Mouse (Mus musculus) megakaryocyte progenitor cell, adult 5-6 weeks (primary cell): Measurements from ENCODE around the gene Nlrp1a. TPM values are rescaled to one million over a fixed set of nuclear protein-coding genes. Genes with fewer than 3 reads are reported as not detected.
A peak's percentile ranks its signal among the peaks of the same experiment; 100 is the strongest.

Experiments used
- ATAC-seq: replicated peaks from 2 replicates; pipeline ENCODE4 v1.8.0; 2016; ENCODE audit warnings: mild to moderate bottlenecking, moderate TSS enrichment, inconsistent platforms; ENCODE audit not compliant: poor library complexity
- total RNA-seq, 2 experiments: library from RNA; stranded (forward) in 1 of 2; stranded (reverse) in 1 of 2; fragments of 157-497, 149-512 nt in 1 of 2; fragments of 200-1000 nt in 1 of 2; gene quantifications; 2 replicates each; pipeline versions ENCODE4 v1.2.3 to v1.2.4; 2015 to 2017

Gene Nlrp1a
- 4.9 and 5.0 TPM in 2 replicates for total RNA-seq (2015)
- 7.5 and 7.7 TPM in 2 replicates for total RNA-seq (2017)

DNA sequence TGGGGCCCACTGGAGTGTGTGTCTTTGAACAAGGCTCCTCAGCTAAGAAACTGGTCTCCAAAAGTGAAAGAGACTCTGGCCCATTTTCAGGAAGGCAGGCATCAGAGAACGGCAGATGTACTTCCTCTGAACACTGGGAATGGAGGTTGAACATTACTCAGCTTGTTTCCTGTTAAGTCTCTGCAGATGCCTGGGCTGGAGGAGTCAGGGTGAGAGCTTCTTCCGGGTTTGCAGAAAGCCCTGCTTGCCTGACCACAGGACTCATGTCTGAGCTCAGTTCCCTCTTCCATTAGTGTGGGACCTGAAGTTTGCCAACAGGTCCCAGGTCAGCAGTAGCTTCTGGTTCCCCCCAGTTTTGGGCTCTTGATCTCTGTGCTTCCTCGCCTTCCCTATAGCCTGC lies at the start of gene Nlrp1a:
Gene Nlrp1a, minus strand, starts transcription at position 44 of the 400 bp plus-strand sequence.
- peak; percentile 99 for ATAC-seq

DNA sequence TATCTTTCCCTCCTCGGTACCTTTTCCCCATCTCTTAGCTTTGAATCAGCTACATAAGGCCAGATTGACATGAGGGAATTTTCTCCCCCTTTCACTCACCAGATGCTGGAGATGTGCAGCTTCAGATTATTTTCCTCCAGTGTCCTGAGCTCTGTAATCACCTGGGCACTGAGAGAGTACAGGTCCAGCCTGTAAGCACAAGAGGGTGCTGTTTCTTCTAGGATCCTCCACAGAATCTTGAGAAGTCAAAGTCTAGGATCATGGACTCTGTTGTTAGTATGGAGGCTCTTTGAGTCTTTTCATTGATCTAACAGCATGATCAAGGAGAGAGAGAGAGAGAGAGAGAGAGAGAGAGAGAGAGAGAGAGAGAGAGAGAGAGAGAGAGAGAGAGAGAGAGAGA lies 25.1 kb upstream of the Nlrp1a start:
- ATAC-seq: no peak

DNA sequence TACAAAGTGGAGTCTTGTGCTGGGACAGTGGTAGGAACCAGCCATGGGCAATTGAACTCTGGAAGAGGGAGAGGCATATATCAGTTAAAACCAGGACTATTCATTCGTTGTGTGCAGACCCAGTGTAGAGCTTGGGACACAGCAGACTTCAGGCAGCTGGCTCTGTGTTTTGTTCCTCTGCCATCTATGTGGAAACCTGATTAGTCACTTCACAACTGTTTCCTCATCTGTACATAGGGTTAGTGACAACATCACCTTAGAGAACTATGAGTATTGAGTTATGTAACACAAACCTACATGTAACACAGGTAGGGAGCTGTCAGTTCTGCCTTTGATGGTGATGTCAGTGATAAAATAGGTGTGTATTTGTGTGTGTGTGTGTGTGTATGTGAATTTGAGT lies 19.6 kb upstream of the Nlrp1a start:
- ATAC-seq: peak; percentile 83

DNA sequence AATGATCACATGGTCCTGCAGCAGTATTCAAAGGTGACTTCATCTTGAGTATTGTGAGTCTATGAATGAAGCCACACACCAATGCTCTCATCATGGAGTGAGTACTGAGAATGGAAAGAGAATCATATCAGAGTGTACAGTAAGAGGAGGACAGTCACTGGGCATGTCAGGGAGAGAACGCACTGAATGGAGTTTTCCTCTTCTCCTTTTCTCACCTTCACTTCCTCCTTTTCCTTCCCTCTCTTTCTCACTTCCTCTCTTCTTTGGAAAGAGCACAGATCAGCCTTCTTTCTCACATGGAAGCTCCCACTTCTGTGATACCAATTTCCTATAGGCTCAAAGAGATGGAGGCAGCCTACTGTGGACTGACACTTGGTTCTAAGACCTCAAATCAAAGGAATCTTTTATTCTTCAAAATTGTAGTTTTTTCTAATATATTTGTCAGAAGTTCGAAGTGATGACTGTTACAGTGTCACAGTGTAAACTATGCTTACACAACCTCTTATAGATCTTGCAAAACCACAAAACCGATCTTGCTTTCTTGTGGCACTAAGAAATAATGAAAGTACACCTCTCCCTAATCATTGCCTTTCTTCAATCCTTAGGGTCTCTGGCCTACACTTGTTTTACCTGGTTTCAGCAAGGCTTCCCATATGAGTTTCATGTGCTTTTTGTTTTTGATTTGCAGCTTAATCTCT lies 15.1 kb upstream of the Nlrp1a start:
- ATAC-seq: peak; percentile 83

DNA sequence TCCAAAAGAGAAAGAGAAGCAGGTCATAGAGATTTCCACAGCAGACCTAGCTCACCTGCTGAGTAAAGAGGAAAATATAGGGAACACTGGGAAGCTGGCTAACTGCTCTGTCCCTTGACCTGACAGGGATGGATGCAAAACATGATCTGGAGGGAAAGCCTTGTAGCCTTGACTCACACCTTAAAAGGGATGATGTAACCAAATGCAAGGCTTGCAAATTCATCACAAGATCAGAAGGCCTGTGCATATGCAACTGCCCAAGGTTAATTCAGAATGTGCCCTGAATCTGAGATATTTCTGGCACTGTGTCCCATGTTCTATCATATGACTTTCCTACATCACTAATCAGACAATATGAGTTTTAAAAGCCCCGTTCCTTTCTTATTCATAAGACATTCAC lies 10.8 kb upstream of the Nlrp1a start:
- no peak for ATAC-seq

DNA sequence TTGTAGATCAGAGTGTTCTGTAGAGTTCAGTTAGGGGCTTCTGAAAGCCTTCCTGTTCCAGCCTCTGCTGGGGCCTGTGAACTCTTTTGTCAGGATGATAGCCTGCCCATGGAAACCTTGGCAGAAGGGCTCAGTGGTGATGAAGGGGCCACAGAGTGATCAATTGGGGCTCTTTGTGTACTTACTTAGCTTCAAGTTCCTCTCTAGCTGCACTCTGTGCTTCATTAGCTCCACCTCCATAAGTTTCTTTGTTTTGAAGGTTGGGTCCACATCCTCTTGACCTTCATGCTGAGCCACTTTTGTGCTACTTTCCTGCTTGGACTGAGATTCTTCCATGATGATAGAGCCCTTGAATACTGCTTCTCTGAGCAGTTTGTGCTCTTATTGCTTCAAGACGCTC lies 2.5 kb downstream of the Nlrp1a start:
- ATAC-seq: no peak

DNA sequence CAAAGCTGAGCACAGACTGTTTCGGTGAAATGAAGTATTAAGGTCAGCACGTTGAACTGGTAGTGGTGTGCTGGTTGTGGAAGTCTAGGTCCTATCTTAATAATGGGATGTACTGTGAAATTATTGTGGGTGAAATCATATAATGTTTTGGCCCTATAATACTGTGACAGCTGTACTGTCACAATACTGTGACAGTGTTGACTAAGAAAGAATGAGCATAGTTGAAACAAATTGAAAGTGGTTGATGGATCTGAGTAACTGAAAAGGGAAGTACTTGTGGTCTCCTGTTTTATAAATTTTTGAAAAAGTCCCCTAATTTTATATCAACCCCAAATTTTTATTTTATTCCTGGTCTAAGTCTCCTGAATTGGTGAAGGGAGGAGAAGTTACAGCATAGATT lies 37.4 kb downstream of the Nlrp1a start:
- peak; percentile 67 for ATAC-seq

DNA sequence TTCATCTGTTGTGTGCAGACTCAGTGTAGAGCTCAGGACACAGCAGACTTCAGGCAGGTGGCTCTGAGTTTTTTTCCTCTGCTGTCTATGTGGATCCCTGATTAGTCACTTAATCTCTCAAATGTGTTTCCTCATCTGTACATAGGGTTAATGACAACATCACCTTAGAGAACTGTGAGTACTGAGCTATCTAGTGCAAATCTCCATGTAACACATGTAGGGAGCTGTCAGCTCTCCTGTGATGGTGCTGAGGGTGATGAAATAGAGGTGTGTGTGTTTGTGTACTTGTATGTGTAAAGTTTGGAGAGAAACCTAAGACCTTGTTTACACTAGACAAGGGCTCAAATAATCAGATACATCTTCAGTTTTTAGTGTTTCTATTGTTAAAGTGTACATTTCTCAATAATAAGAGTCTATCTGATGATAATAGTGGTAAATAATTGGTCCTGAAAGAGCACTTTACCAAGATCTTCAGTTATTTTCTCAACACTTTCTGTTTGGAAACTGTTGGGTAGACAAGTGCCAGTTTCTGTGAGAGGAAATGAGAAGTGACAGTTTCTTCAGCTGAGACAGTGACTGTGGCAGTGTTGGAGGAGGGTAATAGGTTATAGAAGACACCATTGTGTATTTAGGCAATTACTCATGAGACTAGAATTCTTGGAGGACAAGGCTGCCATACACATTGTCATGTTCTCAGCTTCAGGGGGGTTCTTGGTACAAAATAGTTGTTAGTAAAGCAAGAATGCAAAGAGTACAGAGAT lies 38.1 kb downstream of the Nlrp1a start:
- ATAC-seq: peak; percentile 67

DNA sequence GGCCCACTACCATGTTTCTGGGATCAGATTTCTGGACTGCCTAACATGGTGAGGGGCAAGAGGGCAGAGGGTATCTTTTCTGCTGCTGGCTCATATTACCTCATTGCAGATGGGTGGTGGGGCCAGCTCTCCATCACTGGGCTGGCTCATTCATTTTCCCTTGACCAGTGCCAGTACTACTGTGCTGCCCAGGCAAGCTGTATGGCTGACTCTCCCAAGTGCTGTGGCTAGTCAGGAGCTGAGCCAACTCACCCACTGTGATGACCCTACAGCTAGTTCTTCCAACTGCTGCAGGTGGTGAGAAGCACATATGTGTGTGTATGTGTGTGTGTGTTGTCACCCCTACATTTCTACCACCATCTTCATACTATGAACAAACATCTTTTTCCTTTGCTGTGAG lies 40.6 kb downstream of the Nlrp1a start:
- no peak for ATAC-seq

DNA sequence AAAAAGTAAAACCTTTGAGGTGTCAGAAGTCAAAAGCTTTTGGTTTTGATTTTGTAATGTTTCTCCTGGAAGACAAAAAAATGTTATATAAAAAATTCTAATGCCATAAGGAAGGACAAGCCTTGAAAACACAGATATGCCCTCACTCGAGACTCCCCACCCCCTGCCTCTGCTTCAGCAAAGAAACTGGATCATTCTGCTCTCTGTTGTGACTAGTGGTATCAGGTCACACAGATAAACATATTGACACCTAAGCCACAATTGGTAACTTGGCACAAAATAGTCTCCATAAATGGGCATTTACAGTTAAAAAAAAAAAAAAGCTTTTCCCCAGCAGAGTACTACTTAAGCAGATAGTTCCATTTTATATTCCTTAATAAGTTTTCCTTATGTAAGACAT lies 68.2 kb downstream of the Nlrp1a start:
- peak; percentile 63 for ATAC-seq

DNA sequence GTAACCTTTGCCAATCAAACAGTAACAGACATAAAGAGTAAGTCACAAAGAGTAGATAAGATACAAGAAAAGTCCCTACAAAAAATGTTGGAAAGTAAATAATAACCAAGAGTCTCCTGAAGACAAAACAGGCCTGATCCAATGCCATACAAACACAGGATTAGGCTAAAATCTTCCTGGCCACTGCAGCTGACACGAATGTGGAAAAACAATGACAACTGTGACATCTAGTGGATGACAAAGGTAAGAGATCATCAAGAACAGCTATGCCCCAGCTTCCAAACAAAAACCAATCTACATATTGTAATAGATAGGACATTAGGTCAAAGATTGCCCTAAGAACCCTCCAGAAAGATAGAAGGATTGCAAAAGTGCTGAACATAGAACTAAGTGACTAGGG lies 92.0 kb downstream of the Nlrp1a start:
- peak; percentile 65 for ATAC-seq

Other genes with a start within 250 kb of the Nlrp1a start
- 138 and 143 TPM in 2 replicates for gene Nup88, start 174.7 kb downstream of the Nlrp1a start, total RNA-seq (2015)
- 135 and 164 TPM in 2 replicates for gene Nup88, start 174.7 kb downstream of the Nlrp1a start, total RNA-seq (2017)
- gene Rpain, start 174.5 kb downstream of the Nlrp1a start, total RNA-seq (2015): 41.2 and 68.1 TPM in 2 replicates
- 25.3 and 48.4 TPM in 2 replicates for gene Rpain, start 174.5 kb downstream of the Nlrp1a start, total RNA-seq (2017)
- gene C1qbp, start 161.7 kb downstream of the Nlrp1a start, total RNA-seq (2015): 642 and 695 TPM in 2 replicates
- 113 and 117 TPM in 2 replicates for gene C1qbp, start 161.7 kb downstream of the Nlrp1a start, total RNA-seq (2017)
- 19.3 and 23.5 TPM in 2 replicates for gene Dhx33, start 140.3 kb downstream of the Nlrp1a start, total RNA-seq (2015)
- 28.4 and 41.3 TPM in 2 replicates for gene Dhx33, start 140.3 kb downstream of the Nlrp1a start, total RNA-seq (2017)
- gene Mis12, start 125.1 kb downstream of the Nlrp1a start, total RNA-seq (2015): 26.4 and 30.6 TPM in 2 replicates
- 32.4 and 40.0 TPM in 2 replicates for gene Mis12, start 125.1 kb downstream of the Nlrp1a start, total RNA-seq (2017)
- gene Derl2, start 124.9 kb downstream of the Nlrp1a start, total RNA-seq (2015): 30.7 and 33.0 TPM in 2 replicates
- 41.4 and 43.5 TPM in 2 replicates for gene Derl2, start 124.9 kb downstream of the Nlrp1a start, total RNA-seq (2017)
- gene 6330403K07Rik, start 111.2 kb downstream of the Nlrp1a start, total RNA-seq (2015): not detected in 2 replicates
- gene 6330403K07Rik, start 111.2 kb downstream of the Nlrp1a start, total RNA-seq (2017): not detected in 2 replicates
- gene Nlrp1b, start 86.0 kb upstream of the Nlrp1a start, total RNA-seq (2015): 0.35 and 0.68 TPM in 2 replicates
- 0.25 and 0.30 TPM in 2 replicates for gene Nlrp1b, start 86.0 kb upstream of the Nlrp1a start, total RNA-seq (2017)